Mouse (Mus musculus): ENCODE data around the gene Moap1. TPM values are rescaled to one million over a fixed set of nuclear protein-coding genes. Genes with fewer than 3 reads are reported as not detected.

The Moap1 gene
- polyA plus RNA-seq, 1 experiment from 2014 or later, result 41.4 TPM

DNA sequence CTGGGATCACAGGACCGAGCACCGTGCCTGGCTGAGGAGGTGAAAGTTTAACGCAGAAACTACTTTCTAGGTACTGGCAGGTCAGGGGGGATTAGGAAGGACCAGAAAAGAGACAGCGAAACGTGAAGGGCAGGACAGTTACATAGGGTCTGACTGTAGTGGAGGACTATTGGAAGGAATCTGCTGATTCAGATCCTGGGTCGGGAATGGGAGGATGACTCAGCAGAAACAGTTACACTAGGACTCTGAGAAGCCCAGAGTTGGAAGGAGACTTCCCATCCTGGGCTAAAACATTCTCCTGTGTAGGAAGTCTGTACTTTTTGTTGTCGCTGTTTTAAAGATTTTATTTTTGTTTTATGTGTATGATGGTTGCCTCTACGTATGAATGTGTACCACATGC lies 28.1 kb upstream of the Moap1 start:
- DNase-seq (ENCODE audit: low spot score, missing footprints), result no peak
- no peak for ATAC-seq (ENCODE audit: low FRiP score)
- no peak overlapping the region for H3K27ac ChIP-seq (ENCODE audit: low read depth, low read length)
- no peaks in the 10 kb centered on the region for H3K9me3 ChIP-seq (ENCODE audit: control insufficient read depth, low read length)
- H3K4me2 ChIP-seq, result no peak overlapping the region
- no peak overlapping the region for H3K4me3 ChIP-seq (ENCODE audit: low read depth, low read length)
- H3K9ac ChIP-seq (ENCODE audit: low read length), result no peak overlapping the region
- no peaks in the 10 kb centered on the region for H3K27me3 ChIP-seq (ENCODE audit: control insufficient read depth, insufficient read depth, low read length)
- peaks cover 30% of the 10 kb centered on the region for H3K36me3 ChIP-seq (ENCODE audit: control insufficient read depth, insufficient read depth, low read length)
- no peaks in the 10 kb centered on the region for H3K4me1 ChIP-seq (ENCODE audit: control insufficient read depth, insufficient read depth, low read length)
- 95% methylated on average over 8 of the region's 8 CpGs for WGBS

DNA sequence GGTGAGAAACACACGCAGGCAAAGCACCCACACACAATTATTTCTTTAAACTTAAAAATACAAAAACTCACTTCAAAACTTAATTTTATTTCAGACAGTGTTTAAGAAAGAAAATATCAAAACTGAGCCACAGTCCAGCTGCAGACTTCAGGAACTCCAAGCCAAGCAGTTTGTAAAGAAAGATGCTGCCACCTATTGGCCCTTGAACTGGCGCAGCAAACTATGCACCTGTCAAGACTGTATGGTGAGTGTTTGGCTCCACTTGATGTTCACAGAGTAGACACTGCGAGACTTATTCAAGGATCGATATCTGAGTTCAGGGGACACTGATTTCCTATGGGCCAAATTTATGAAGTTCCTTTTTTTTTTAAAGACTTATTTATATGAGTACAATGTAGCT lies 25.5 kb upstream of the Moap1 start:
- H3K4me1 ChIP-seq (ENCODE audit: control insufficient read depth, insufficient read depth, low read length), result no peaks in the 10 kb centered on the region
- WGBS, result 96% methylated on average over 4 of the region's 4 CpGs
- no peaks in the 10 kb centered on the region for H3K27me3 ChIP-seq (ENCODE audit: control insufficient read depth, insufficient read depth, low read length)
- no peak overlapping the region for H3K4me3 ChIP-seq (ENCODE audit: low read depth, low read length)
- H3K9ac ChIP-seq (ENCODE audit: low read length), result no peak overlapping the region
- peaks cover 26% of the 10 kb centered on the region for H3K36me3 ChIP-seq (ENCODE audit: control insufficient read depth, insufficient read depth, low read length)
- H3K9me3 ChIP-seq (ENCODE audit: control insufficient read depth, low read length), result no peaks in the 10 kb centered on the region
- DNase-seq (ENCODE audit: low spot score, missing footprints), result no peak
- no peak overlapping the region for H3K4me2 ChIP-seq
- no peak for ATAC-seq (ENCODE audit: low FRiP score)
- H3K27ac ChIP-seq (ENCODE audit: low read depth, low read length), result no peak overlapping the region

DNA sequence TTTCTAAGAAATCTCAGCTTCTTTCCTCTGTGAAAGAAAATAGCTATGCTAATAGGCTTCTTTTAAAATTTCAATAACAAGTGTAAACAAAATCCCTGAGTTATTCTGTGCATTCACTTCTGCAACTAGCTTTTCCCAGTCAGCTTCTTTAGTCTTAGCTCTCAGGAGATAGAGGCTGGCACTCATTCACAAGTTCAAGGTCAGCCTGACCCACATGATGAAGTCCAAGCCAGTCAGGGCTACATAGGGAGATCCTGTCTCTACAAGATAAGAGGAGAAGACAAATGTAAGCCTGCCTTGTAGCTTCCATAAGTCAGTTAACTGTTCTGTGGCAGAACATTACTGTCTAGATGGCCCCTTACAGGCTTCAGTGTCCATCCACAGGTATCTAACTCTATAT lies 20.2 kb upstream of the Moap1 start:
- Histone ChIP-seq H3K27me3 (ENCODE audit: control insufficient read depth, insufficient read depth, low read length) (no peaks in the 10 kb centered on the region), H3K9ac (ENCODE audit: low read length) (no peak overlapping the region), H3K4me2 (no peak overlapping the region), H3K36me3 (ENCODE audit: control insufficient read depth, insufficient read depth, low read length) (peaks cover 6% of the 10 kb centered on the region), H3K9me3 (ENCODE audit: control insufficient read depth, low read length) (no peaks in the 10 kb centered on the region), H3K4me3 (ENCODE audit: low read depth, low read length) (no peak overlapping the region), H3K27ac (ENCODE audit: low read depth, low read length) (no peak overlapping the region), H3K4me1 (ENCODE audit: control insufficient read depth, insufficient read depth, low read length) (peaks cover 8% of the 10 kb centered on the region)
- no peak for DNase-seq (ENCODE audit: low spot score, missing footprints)
- no peak for ATAC-seq (ENCODE audit: low FRiP score)

DNA sequence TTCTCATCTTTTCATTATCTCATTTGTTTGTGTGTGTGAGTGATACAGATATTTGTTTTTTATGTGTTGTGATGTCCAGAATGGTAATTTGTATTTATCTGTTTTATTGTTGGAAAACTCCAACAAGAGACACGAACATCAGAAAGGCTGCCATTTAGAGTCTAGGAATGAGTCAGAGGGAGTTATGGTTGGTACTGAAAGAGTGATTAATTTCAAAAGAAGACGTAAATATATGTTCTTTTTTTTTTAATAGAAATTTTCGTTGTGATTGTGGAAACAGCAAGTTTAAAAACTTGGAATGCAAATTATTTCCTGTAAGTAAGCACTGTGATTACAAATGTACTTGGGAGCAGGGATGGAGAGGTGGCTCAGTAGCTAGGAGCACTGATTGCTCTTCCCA lies 18.2 kb upstream of the Moap1 start:
- WGBS, result 90% methylated on average over 3 of the region's 3 CpGs
- no peaks in the 10 kb centered on the region; the same call in 1 of the 2 replicates for H3K36me3 ChIP-seq (ENCODE audit: control insufficient read depth, insufficient read depth, low read length)
- no peak overlapping the region for H3K9ac ChIP-seq (ENCODE audit: low read length)

DNA sequence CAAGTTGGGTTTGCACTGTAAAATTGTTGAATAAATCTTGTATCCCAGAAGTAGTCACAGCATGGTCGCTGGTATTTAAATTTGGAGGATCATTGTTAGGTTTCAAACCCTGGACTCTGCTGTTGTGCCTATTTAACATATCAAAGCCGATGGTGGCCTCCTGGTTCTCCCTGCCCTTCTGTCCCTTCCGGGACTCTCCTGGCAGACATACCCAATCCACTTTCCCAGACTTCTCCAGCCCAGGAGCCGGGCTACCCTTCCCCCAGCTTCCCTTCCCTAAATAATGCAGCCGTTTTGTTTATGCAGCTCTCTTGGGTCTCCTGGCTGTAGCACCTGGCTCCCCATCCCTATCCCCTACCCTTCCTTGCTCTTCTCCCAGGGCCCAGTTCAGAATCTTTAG lies 15.5 kb upstream of the Moap1 start:
- no peaks in the 10 kb centered on the region for H3K27me3 ChIP-seq (ENCODE audit: control insufficient read depth, insufficient read depth, low read length)
- H3K4me2 ChIP-seq, result peak overlapping the region; percentile 74
- no peak overlapping the region for H3K27ac ChIP-seq (ENCODE audit: low read depth, low read length)
- peaks cover 16% of the 10 kb centered on the region for H3K4me1 ChIP-seq (ENCODE audit: control insufficient read depth, insufficient read depth, low read length)
- WGBS, result 0% methylated on average over 5 of the region's 5 CpGs
- peak overlapping the region; percentile 72 for H3K9ac ChIP-seq (ENCODE audit: low read length)
- no peaks in the 10 kb centered on the region for H3K9me3 ChIP-seq (ENCODE audit: control insufficient read depth, low read length)
- H3K4me3 ChIP-seq (ENCODE audit: low read depth, low read length), result peak overlapping the region; percentile 70
- DNase-seq (ENCODE audit: low spot score, missing footprints) (no peak), ATAC-seq (ENCODE audit: low FRiP score) (no peak)
- H3K36me3 ChIP-seq (ENCODE audit: control insufficient read depth, insufficient read depth, low read length), result no peaks in the 10 kb centered on the region

More for the DNA sequence above, 18.2 kb upstream of the Moap1 start:
- Histone ChIP-seq H3K27ac (ENCODE audit: low read depth, low read length) (no peak overlapping the region), H3K4me2 (no peak overlapping the region), H3K27me3 (ENCODE audit: control insufficient read depth, insufficient read depth, low read length) (no peaks in the 10 kb centered on the region), H3K4me3 (ENCODE audit: low read depth, low read length) (no peak overlapping the region), H3K9me3 (ENCODE audit: control insufficient read depth, low read length) (no peaks in the 10 kb centered on the region), H3K4me1 (ENCODE audit: control insufficient read depth, insufficient read depth, low read length) (peaks cover 14% of the 10 kb centered on the region)
- no peak for DNase-seq (ENCODE audit: low spot score, missing footprints)
- ATAC-seq (ENCODE audit: low FRiP score), result no peak

DNA sequence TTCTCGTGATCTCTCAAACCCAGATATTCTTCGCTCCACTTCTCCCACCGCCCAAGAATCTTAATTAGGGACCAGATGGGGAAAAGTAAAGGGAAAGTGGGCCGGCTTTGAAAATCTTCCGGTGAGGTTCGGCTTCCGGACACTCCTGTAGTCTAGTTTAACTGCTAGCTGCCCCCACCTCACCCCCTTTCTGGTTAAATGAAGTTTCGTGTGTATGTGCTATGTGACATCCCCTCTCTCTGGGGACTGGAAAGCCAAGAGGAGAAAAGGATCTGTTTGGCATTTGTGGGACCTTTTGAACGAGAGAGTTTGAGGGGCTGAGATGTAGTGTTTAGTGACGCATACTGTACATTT lies 14.9 kb upstream of the Moap1 start, which contains the start of gene Gm20604:
TSS of gene Gm20604 (minus strand) at position 270 of the 354 bp plus-strand sequence.
- no peaks in the 10 kb centered on the region for H3K36me3 ChIP-seq (ENCODE audit: control insufficient read depth, insufficient read depth, low read length)
- no peaks in the 10 kb centered on the region for H3K9me3 ChIP-seq (ENCODE audit: control insufficient read depth, low read length)
- peak within 1 kb of the TSS; percentile 81 for H3K27ac ChIP-seq (ENCODE audit: low read depth, low read length)
- H3K4me1 ChIP-seq (ENCODE audit: control insufficient read depth, insufficient read depth, low read length), result peaks cover 16% of the 10 kb centered on the region
- peak within 1 kb of the TSS; percentile 70 for H3K4me3 ChIP-seq (ENCODE audit: low read depth, low read length)
- ATAC-seq (ENCODE audit: low FRiP score), result no peak
- peak; percentile 90 for DNase-seq (ENCODE audit: low spot score, missing footprints)
- peak within 1 kb of the TSS; percentile 78 for H3K9ac ChIP-seq (ENCODE audit: low read length)
- peak within 1 kb of the TSS; percentile 75 for H3K4me2 ChIP-seq
- H3K27me3 ChIP-seq (ENCODE audit: control insufficient read depth, insufficient read depth, low read length), result no peaks in the 10 kb centered on the region
- WGBS, result 1% methylated on average over 10 of the region's 10 CpGs

DNA sequence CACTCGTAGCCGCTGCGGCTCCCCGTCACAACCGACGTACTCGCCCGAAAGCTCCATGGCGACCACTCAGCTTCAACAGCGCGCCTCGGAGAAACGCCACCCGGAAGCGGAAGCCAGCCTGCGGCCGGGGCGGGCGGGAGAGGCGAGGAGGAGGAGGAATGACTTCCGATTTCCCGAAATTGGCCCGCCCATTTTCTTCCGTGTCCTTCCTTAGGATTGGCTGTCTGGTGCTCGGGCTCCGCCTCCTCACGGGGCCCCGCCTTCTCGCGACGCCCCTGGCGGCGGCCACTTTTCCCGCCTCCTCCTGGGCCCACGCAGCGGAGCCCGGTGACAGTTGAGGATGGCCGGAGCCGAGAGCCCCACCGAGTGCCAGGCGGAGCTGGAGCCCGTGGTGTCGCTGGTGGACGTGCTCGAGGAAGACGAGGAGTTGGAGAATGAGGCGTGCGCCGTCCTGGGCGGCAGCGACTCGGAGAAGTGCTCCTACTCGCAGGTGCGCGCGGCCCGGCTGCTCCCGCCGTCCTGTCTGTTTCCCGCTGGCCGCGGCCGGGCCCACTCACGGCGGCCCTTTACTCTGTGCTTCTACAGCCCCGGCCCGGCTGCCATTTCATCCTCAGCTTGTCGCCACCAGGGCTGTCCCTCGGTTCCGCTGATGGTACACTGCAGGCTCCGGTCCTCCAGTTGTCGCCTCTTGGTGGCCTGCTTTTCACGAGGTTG lies 14.4 kb upstream of the Moap1 start, which contains the start of the genes Gm28051, Gon7 and Ubr7:
TSS of gene Gm28051 (minus strand) at position 77 of the 714 bp plus-strand sequence.
TSS of gene Gon7 (minus strand) at position 115 of the 714 bp plus-strand sequence.
TSS of gene Ubr7 (plus strand) at position 279 of the 714 bp plus-strand sequence.
- no peaks in the 10 kb centered on the region for H3K36me3 ChIP-seq (ENCODE audit: control insufficient read depth, insufficient read depth, low read length)
- WGBS, result under 1% methylated on average over 73 of the region's 73 CpGs

DNA sequence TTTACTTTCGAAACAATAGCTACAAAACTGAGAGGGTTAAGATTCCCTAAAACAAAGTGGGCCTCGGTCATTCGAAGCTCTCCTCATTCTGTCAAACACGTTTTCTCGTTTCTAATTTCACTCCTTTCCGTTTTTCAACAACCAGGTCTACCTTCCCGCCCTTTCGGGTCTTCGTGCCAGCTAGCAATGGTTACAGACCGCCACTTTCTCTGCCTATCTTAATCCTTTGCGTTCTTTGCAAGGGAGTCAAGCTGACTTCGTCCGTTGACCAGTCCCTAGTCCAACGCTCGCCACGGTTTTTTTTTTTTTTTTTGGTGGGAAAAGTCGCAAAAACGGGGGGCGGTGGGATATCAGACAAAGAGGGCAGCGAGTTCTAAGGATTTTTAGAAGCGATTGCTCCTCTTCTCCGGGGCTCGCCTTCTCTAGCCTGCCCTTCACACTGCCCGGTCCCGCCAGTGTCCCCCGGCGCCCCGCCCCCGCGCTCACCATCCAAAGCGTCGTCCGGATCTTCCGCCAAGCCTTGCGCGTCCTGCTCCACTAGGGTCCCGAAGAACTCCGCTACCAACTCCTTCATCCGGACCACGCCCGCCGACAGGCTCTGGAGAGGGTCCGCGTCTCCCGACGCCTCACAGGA lies 13.7 kb upstream of the Moap1 start:
- H3K4me3 ChIP-seq (ENCODE audit: low read depth, low read length), result peak overlapping the region; percentile 70
- no peaks in the 10 kb centered on the region for H3K9me3 ChIP-seq (ENCODE audit: control insufficient read depth, low read length)
- peak overlapping the region; percentile 78 for H3K9ac ChIP-seq (ENCODE audit: low read length)
- H3K27ac ChIP-seq (ENCODE audit: low read depth, low read length), result peak overlapping the region; percentile 81
- peak overlapping the region; percentile 75 for H3K4me2 ChIP-seq
- ATAC-seq (ENCODE audit: low FRiP score) (peak; percentile 87), DNase-seq (ENCODE audit: low spot score, missing footprints) (no peak)
- H3K4me1 ChIP-seq (ENCODE audit: control insufficient read depth, insufficient read depth, low read length), result peaks cover 16% of the 10 kb centered on the region
- WGBS, result 2% methylated on average over 46 of the region's 46 CpGs
- H3K27me3 ChIP-seq (ENCODE audit: control insufficient read depth, insufficient read depth, low read length), result no peaks in the 10 kb centered on the region
- H3K36me3 ChIP-seq (ENCODE audit: control insufficient read depth, insufficient read depth, low read length), result no peaks in the 10 kb centered on the region

More for the DNA sequence above, 14.4 kb upstream of the Moap1 start, which contains the start of the genes Gm28051, Gon7 and Ubr7:
- Histone ChIP-seq H3K4me2 (peak within 1 kb of the TSS; percentile 75), H3K4me3 (ENCODE audit: low read depth, low read length) (peak within 1 kb of the TSS; percentile 70), H3K27me3 (ENCODE audit: control insufficient read depth, insufficient read depth, low read length) (no peaks in the 10 kb centered on the region), H3K4me1 (ENCODE audit: control insufficient read depth, insufficient read depth, low read length) (peaks cover 16% of the 10 kb centered on the region), H3K27ac (ENCODE audit: low read depth, low read length) (peak within 1 kb of the TSS; percentile 81), H3K9me3 (ENCODE audit: control insufficient read depth, low read length) (no peaks in the 10 kb centered on the region), H3K9ac (ENCODE audit: low read length) (peak within 1 kb of the TSS; percentile 78)
- peak; percentile 97 for ATAC-seq (ENCODE audit: low FRiP score)
- peak; percentile 99 for DNase-seq (ENCODE audit: low spot score, missing footprints)

DNA sequence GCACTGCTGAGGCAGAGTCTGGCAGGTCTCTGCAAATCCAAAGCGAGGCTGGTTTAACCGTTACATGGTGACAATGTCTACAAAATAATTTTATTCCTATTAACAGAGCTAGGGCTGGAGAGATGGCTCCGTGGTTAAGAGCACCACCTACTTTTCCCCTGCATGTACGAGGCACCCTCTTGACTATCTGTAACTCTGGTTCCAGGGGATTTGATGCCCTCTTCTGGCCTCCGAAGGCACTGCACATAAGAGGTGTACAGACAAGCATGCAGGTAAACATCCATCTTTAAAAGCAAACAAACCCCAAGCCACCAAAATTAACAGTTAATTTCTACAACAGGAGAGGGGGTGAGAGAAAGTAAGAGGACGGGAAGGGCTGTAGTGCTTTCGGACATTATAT lies 12.8 kb upstream of the Moap1 start:
- H3K4me2 ChIP-seq, result peak overlapping the region; percentile 75
- no peaks in the 10 kb centered on the region for H3K9me3 ChIP-seq (ENCODE audit: control insufficient read depth, low read length)
- H3K27me3 ChIP-seq (ENCODE audit: control insufficient read depth, insufficient read depth, low read length), result no peaks in the 10 kb centered on the region
- H3K9ac ChIP-seq (ENCODE audit: low read length), result no peak overlapping the region
- DNase-seq (ENCODE audit: low spot score, missing footprints), result no peak
- H3K4me3 ChIP-seq (ENCODE audit: low read depth, low read length), result peak overlapping the region; percentile 70; the same call in 1 of the 2 replicates
- ATAC-seq (ENCODE audit: low FRiP score), result no peak
- H3K27ac ChIP-seq (ENCODE audit: low read depth, low read length), result no peak overlapping the region
- H3K36me3 ChIP-seq (ENCODE audit: control insufficient read depth, insufficient read depth, low read length), result no peaks in the 10 kb centered on the region
- H3K4me1 ChIP-seq (ENCODE audit: control insufficient read depth, insufficient read depth, low read length), result peaks cover 16% of the 10 kb centered on the region
- WGBS, result 86% methylated on average over 7 of the region's 7 CpGs
